Mouse (Mus musculus) kidney, adult 2 months (tissue): ENCODE measurements around the gene Tmem185b. TPM values are rescaled to one million over a fixed set of nuclear protein-coding genes. Genes with fewer than 3 reads are reported as not detected.

Experiments used
- DNase-seq: peaks from one replicate; pipeline ENCODE4 v3.0.0; 2021
- H3K27ac ChIP-seq: fragments of 200-500 bp; 2 replicates; pipeline ENCODE4 v1.5.1; 2012; ENCODE audit warnings: low read depth, low read length, control low read depth, inconsistent platforms; ENCODE audit not compliant: insufficient read depth
- H3K27me3 ChIP-seq: fragments of 200-500 bp; replicated peaks from 2 replicates; pipeline ENCODE4 v1.6.1; 2012; ENCODE audit warnings: mild to moderate bottlenecking, moderate library complexity, low read length, inconsistent platforms; ENCODE audit not compliant: control insufficient read depth, insufficient read depth
- H3K36me3 ChIP-seq: fragments of 200-500 bp; 2 replicates; pipeline ENCODE4 v1.6.1; 2012; ENCODE audit warnings: mild to moderate bottlenecking, moderate library complexity, low read length, inconsistent platforms; ENCODE audit not compliant: control insufficient read depth, insufficient read depth
- H3K4me1 ChIP-seq: fragments of 200-500 bp; 2 replicates; pipeline ENCODE4 v1.6.1; 2011; ENCODE audit warnings: low read length; ENCODE audit not compliant: control insufficient read depth, insufficient read depth
- H3K4me3 ChIP-seq: fragments of 200-500 bp; 2 replicates; pipeline ENCODE4 v1.5.1; 2011; ENCODE audit warnings: mild to moderate bottlenecking, low read depth, low read length, control low read depth; ENCODE audit not compliant: insufficient read depth
- CTCF ChIP-seq: fragments of 200-500 bp; conservative IDR thresholded peaks from 2 replicates; pipeline ENCODE4 v1.5.1; 2011; ENCODE audit warnings: low read depth, mild to moderate bottlenecking, control low read depth, low read length, moderate library complexity, mixed read lengths; ENCODE audit not compliant: insufficient read depth, insufficient read length
- POLR2A ChIP-seq: fragments of 200-500 bp; IDR thresholded peaks from one replicate; pipeline ENCODE4 v1.6.1; 2011; ENCODE audit warnings: low read depth, low read length, control low read depth
- WGBS: fragments of 180-500 bp; shearing (Covaris S2); methylation state at CpG from one replicate; pipeline ENCODE4 v1.1.7; 2018; 5-methylcytosine and 5-hydroxymethylcytosine counted together
- polyA plus RNA-seq: library from polyadenylated mRNA; depleted of rRNA; stranded (reverse); fragments of >200 nt; gene quantifications from 2 replicates; pipeline ENCODE4 v1.2.3, GENCODE M21; 2012

Tmem185b gene
- polyA plus RNA-seq, 1 experiment, result 27.1 TPM

GRCm38 (mm10) chr1:119495396-119495775 is 30.6 kb upstream of the Tmem185b start:
- DNase-seq, result peak; percentile 82
- H3K27ac ChIP-seq, result no peak overlapping the region
- TF ChIP-seq POLR2A (no peak), CTCF (no peak)
- peaks cover 47% of the 10 kb centered on the region for H3K4me1 ChIP-seq
- no peaks in the 10 kb centered on the region for H3K27me3 ChIP-seq
- whole genome bisulfite sequencing, result 56% methylated on average over 6 of the region's 6 CpGs
- H3K4me3 ChIP-seq, result no peak overlapping the region
- no peaks in the 10 kb centered on the region for H3K36me3 ChIP-seq

- TF ChIP-seq POLR2A (no peak), CTCF (no peak)
- Histone ChIP-seq H3K36me3 (no peaks in the 10 kb centered on the region), H3K27ac (no peak overlapping the region), H3K4me3 (no peak overlapping the region), H3K27me3 (no peaks in the 10 kb centered on the region), H3K4me1 (peaks cover 44% of the 10 kb centered on the region)
- no peak for DNase-seq
- 75% methylated on average over 5 of the region's 5 CpGs for WGBS
Observed at GRCm38 (mm10) chr1:119497346-119498004, 28.5 kb upstream of the Tmem185b start.

- WGBS, result 63% methylated on average over 9 of the region's 9 CpGs
- DNase-seq, result peak; percentile 61
- Histone ChIP-seq H3K4me3 (no peak overlapping the region), H3K36me3 (no peaks in the 10 kb centered on the region), H3K27ac (peak overlapping the region; percentile 46), H3K4me1 (peaks cover 52% of the 10 kb centered on the region), H3K27me3 (no peaks in the 10 kb centered on the region)
- TF ChIP-seq CTCF, result no peak
- TF ChIP-seq POLR2A, result no peak
Observed at GRCm38 (mm10) chr1:119498536-119499231, 27.3 kb upstream of the Tmem185b start.

- H3K36me3 ChIP-seq, result no peaks in the 10 kb centered on the region
- no peaks in the 10 kb centered on the region for H3K27me3 ChIP-seq
- DNase-seq, result no peak
- no peak for TF ChIP-seq POLR2A
- TF ChIP-seq CTCF, result no peak
- H3K27ac ChIP-seq, result no peak overlapping the region
- 93% methylated on average over 10 of the region's 10 CpGs for WGBS
- peaks cover 53% of the 10 kb centered on the region for H3K4me1 ChIP-seq
- H3K4me3 ChIP-seq, result no peak overlapping the region
Observed at GRCm38 (mm10) chr1:119499456-119499855, 26.5 kb upstream of the Tmem185b start.

GRCm38 (mm10) chr1:119501881-119502280 is 24.1 kb upstream of the Tmem185b start:
- H3K4me3 ChIP-seq, result no peak overlapping the region
- no peak for TF ChIP-seq POLR2A
- no peak for TF ChIP-seq CTCF
- no peak for DNase-seq
- H3K27ac ChIP-seq, result no peak overlapping the region
- 62% methylated on average over 8 of the region's 8 CpGs for WGBS
- H3K27me3 ChIP-seq, result no peaks in the 10 kb centered on the region
- H3K4me1 ChIP-seq, result peaks cover 38% of the 10 kb centered on the region
- no peaks in the 10 kb centered on the region for H3K36me3 ChIP-seq

- WGBS, result 89% methylated on average over 11 of the region's 11 CpGs
- DNase-seq, result no peak
- H3K27me3 ChIP-seq, result no peaks in the 10 kb centered on the region
- H3K27ac ChIP-seq, result no peak overlapping the region
- no peaks in the 10 kb centered on the region for H3K36me3 ChIP-seq
- peaks cover 31% of the 10 kb centered on the region for H3K4me1 ChIP-seq
- no peak overlapping the region for H3K4me3 ChIP-seq
- TF ChIP-seq POLR2A (no peak), CTCF (no peak)
Observed at GRCm38 (mm10) chr1:119502729-119503128, 23.2 kb upstream of the Tmem185b start.

- Histone ChIP-seq H3K4me3 (peak overlapping the region; percentile 70), H3K36me3 (no peaks in the 10 kb centered on the region), H3K27me3 (no peaks in the 10 kb centered on the region), H3K27ac (0 out of 2 replicates have a peak overlapping the region, but pooled peaks have one; percentile 69), H3K4me1 (peaks cover 27% of the 10 kb centered on the region)
- TF ChIP-seq CTCF, result no peak
- DNase-seq, result no peak
- 66% methylated on average over 3 of the region's 3 CpGs for WGBS
Observed at GRCm38 (mm10) chr1:119503181-119503580, 22.8 kb upstream of the Tmem185b start.
